Mouse (Mus musculus) MEL (cell line): ENCODE measurements around the gene Kcmf1. TPM values are rescaled to one million over a fixed set of nuclear protein-coding genes. Genes with fewer than 3 reads are reported as not detected.

Experiments
- DNase-seq: peaks from one replicate; pipeline ENCODE4 v3.0.0; 2011; ENCODE audit warnings: low read depth, low spot score
- H3K27ac ChIP-seq: 2 replicates; pipeline ENCODE4 v1.5.1; 2012; ENCODE audit warnings: low read depth, mild to moderate bottlenecking, control low read depth, low read length, moderate library complexity; ENCODE audit not compliant: control insufficient read depth
- H3K27me3 ChIP-seq, 2 experiments: fragments of 150-350 bp in 1 of 2; sonication (generic) in 1 of 2; 2 replicates each; pipeline ENCODE4 v1.6.1; 2012; ENCODE audit warnings: low read length in 2 of 2, mild to moderate bottlenecking in 2 of 2, improper control_type of control experiment in 1 of 2, moderate library complexity in 1 of 2; ENCODE audit not compliant: insufficient read depth in 2 of 2, control insufficient read depth in 1 of 2
- H3K36me3 ChIP-seq, 2 experiments: 2 replicates each; pipeline ENCODE4 v1.6.1; 2012 to 2014; ENCODE audit warnings: low read length in 2 of 2, improper control_type of control experiment in 1 of 2, inconsistent platforms in 1 of 2, mild to moderate bottlenecking in 1 of 2; ENCODE audit not compliant: insufficient read depth in 2 of 2, control insufficient read depth in 1 of 2
- H3K4me1 ChIP-seq, 2 experiments: fragments of 150-350 bp in 1 of 2; sonication (generic) in 1 of 2; 2 replicates each; pipeline ENCODE4 v1.6.1; 2012; ENCODE audit warnings: low read length in 2 of 2, improper control_type of control experiment in 1 of 2, mild to moderate bottlenecking in 1 of 2; ENCODE audit not compliant: insufficient read depth in 2 of 2, control insufficient read depth in 1 of 2
- H3K4me3 ChIP-seq, 2 experiments: fragments of 150-350 bp in 1 of 2; sonication (generic) in 1 of 2; 2 replicates each; pipeline ENCODE4 v1.5.1; 2012; ENCODE audit warnings: low read depth in 2 of 2, low read length in 2 of 2, mild to moderate bottlenecking in 2 of 2, moderate library complexity in 2 of 2, control low read depth in 1 of 2, improper control_type of control experiment in 1 of 2; ENCODE audit not compliant: control insufficient read depth in 1 of 2, insufficient read depth in 1 of 2
- H3K79me2 ChIP-seq: 2 replicates; pipeline ENCODE4 v1.6.1; 2012; ENCODE audit warnings: mild to moderate bottlenecking, low read length, moderate library complexity; ENCODE audit not compliant: control insufficient read depth, poor library complexity, insufficient read depth
- H3K9ac ChIP-seq: 2 replicates; pipeline ENCODE4 v1.6.1; 2012; ENCODE audit warnings: low read depth, mild to moderate bottlenecking, control low read depth, low read length, moderate library complexity; ENCODE audit not compliant: control insufficient read depth, poor library complexity, severe bottlenecking
- H3K9me3 ChIP-seq: fragments of 150-350 bp; sonication (generic); replicated peaks from 2 replicates; pipeline ENCODE4 v1.6.1; 2012; ENCODE audit warnings: mild to moderate bottlenecking, low read length, improper control_type of control experiment, moderate library complexity; ENCODE audit not compliant: insufficient read depth
- CHD1 ChIP-seq: IDR thresholded peaks from 2 replicates; pipeline ENCODE4 v1.6.1; 2012; ENCODE audit warnings: low read depth, mild to moderate bottlenecking, inconsistent platforms, low read length, improper control_type of control experiment
- E2F4 ChIP-seq: IDR thresholded peaks from 2 replicates; pipeline ENCODE4 v1.6.1; 2011; ENCODE audit warnings: low read depth, low read length, improper control_type of control experiment, borderline replicate concordance
- EP300 ChIP-seq, 2 experiments: IDR thresholded peaks; 2 replicates each; pipeline ENCODE4 v1.6.1; 2011; ENCODE audit warnings: improper control_type of control experiment in 2 of 2, low read length in 2 of 2, low read depth in 1 of 2, mild to moderate bottlenecking in 1 of 2
- ETS1 ChIP-seq: IDR thresholded peaks from 2 replicates; pipeline ENCODE4 v1.6.1; 2012; ENCODE audit warnings: low read depth, mild to moderate bottlenecking, inconsistent platforms, low read length, improper control_type of control experiment, moderate library complexity
- HCFC1 ChIP-seq: IDR thresholded peaks from 2 replicates; pipeline ENCODE4 v1.6.1; 2012; ENCODE audit warnings: low read depth, mild to moderate bottlenecking, inconsistent platforms, low read length, improper control_type of control experiment, moderate library complexity
- MAFK ChIP-seq: IDR thresholded peaks from 2 replicates; pipeline ENCODE4 v1.6.1; 2011; ENCODE audit warnings: low read depth, mild to moderate bottlenecking, low read length, improper control_type of control experiment, borderline replicate concordance
- MAX ChIP-seq: IDR thresholded peaks from 2 replicates; pipeline ENCODE4 v1.6.1; 2011; ENCODE audit warnings: low read length, improper control_type of control experiment
- MAZ ChIP-seq: IDR thresholded peaks from 2 replicates; pipeline ENCODE4 v1.6.1; 2012; ENCODE audit warnings: low read depth, mild to moderate bottlenecking, inconsistent platforms, low read length, improper control_type of control experiment
- MEF2A ChIP-seq: IDR thresholded peaks from 2 replicates; pipeline ENCODE4 v1.6.1; 2014; ENCODE audit warnings: low read depth, mild to moderate bottlenecking, inconsistent platforms, low read length, improper control_type of control experiment; ENCODE audit not compliant: poor library complexity, insufficient replicate concordance, severe bottlenecking; ENCODE audit errors: extremely low read depth
- MYB ChIP-seq: IDR thresholded peaks from 2 replicates; pipeline ENCODE4 v1.6.1; 2011; ENCODE audit warnings: mild to moderate bottlenecking, low read depth, low read length, improper control_type of control experiment
- MYC ChIP-seq: IDR thresholded peaks from 2 replicates; pipeline ENCODE4 v1.6.1; 2011; ENCODE audit warnings: low read depth, mild to moderate bottlenecking, low read length, improper control_type of control experiment, moderate library complexity
- NELFE ChIP-seq: IDR thresholded peaks from 2 replicates; pipeline ENCODE4 v1.6.1; 2011; ENCODE audit warnings: low read depth, low read length, improper control_type of control experiment
- NRF1 ChIP-seq: IDR thresholded peaks from 2 replicates; pipeline ENCODE4 v1.6.1; 2014; ENCODE audit warnings: low read depth, mild to moderate bottlenecking, inconsistent platforms, low read length, improper control_type of control experiment, moderate library complexity; ENCODE audit not compliant: poor library complexity, insufficient read depth, severe bottlenecking
- POLR2A ChIP-seq, 2 experiments: IDR thresholded peaks; 2 replicates each; pipeline ENCODE4 v1.6.1; 2011 to 2012; ENCODE audit warnings: low read length in 2 of 2, mild to moderate bottlenecking in 2 of 2, control low read depth in 1 of 2, improper control_type of control experiment in 1 of 2, low read depth in 1 of 2, moderate library complexity in 1 of 2; ENCODE audit not compliant: control insufficient read depth in 1 of 2, insufficient read depth in 1 of 2, poor library complexity in 1 of 2
- POLR2AphosphoS5 ChIP-seq: IDR thresholded peaks from 2 replicates; pipeline ENCODE4 v1.6.1; 2012; ENCODE audit warnings: low read depth, borderline replicate concordance, mild to moderate bottlenecking, inconsistent platforms, low read length, moderate library complexity, mixed read lengths
- SIN3A ChIP-seq: IDR thresholded peaks from 2 replicates; pipeline ENCODE4 v1.6.1; 2012; ENCODE audit warnings: low read length, improper control_type of control experiment, inconsistent platforms
- TBP ChIP-seq: IDR thresholded peaks from 2 replicates; pipeline ENCODE4 v1.8.0; 2011; ENCODE audit warnings: low read depth, low read length, improper control_type of control experiment
- TCF12 ChIP-seq: IDR thresholded peaks from 2 replicates; pipeline ENCODE4 v1.6.1; 2014; ENCODE audit warnings: low read depth, mild to moderate bottlenecking, inconsistent platforms, low read length, improper control_type of control experiment, moderate library complexity
- UBTF ChIP-seq: IDR thresholded peaks from 2 replicates; pipeline ENCODE4 v1.6.1; 2012; ENCODE audit warnings: low read depth, mild to moderate bottlenecking, inconsistent platforms, low read length, improper control_type of control experiment, moderate library complexity, borderline replicate concordance; ENCODE audit not compliant: insufficient read depth
- USF1 ChIP-seq: IDR thresholded peaks from 2 replicates; pipeline ENCODE4 v1.6.1; 2014; ENCODE audit warnings: low read depth, mild to moderate bottlenecking, inconsistent platforms, low read length, improper control_type of control experiment, moderate library complexity
- ZKSCAN1 ChIP-seq: IDR thresholded peaks from 2 replicates; pipeline ENCODE4 v1.6.1; 2012; ENCODE audit warnings: low read depth, mild to moderate bottlenecking, inconsistent platforms, low read length, improper control_type of control experiment, moderate library complexity
- ZMIZ1 ChIP-seq: IDR thresholded peaks from 2 replicates; pipeline ENCODE4 v1.6.1; 2012; ENCODE audit warnings: low read depth, mild to moderate bottlenecking, inconsistent platforms, low read length, improper control_type of control experiment, moderate library complexity
- ZNF384 ChIP-seq: IDR thresholded peaks from 2 replicates; pipeline ENCODE4 v1.6.1; 2012; ENCODE audit warnings: low read depth, mild to moderate bottlenecking, inconsistent platforms, low read length, improper control_type of control experiment
- polyA plus RNA-seq, 2 experiments: library from polyadenylated mRNA; stranded (reverse) in 1 of 2; unstranded in 1 of 2; fragments of >175 nt in 1 of 2; fragments of >200 nt in 1 of 2; gene quantifications; 2 replicates each; pipeline versions ENCODE4 v1.2.1 to v1.2.4; 2012; ENCODE audit warnings: low replicate concordance in 2 of 2, low read depth in 1 of 2; ENCODE audit not compliant: insufficient read length in 2 of 2, insufficient read depth in 1 of 2, missing spikeins in 1 of 2
- total RNA-seq: library from RNA; depleted of rRNA; stranded (reverse); fragments of 300-350 nt; gene quantifications from 2 replicates; pipeline ENCODE4 v1.2.3, GENCODE M21; 2012

Gene Kcmf1
- total and polyA plus RNA-seq, 3 experiments, result 77.0 to 195 (median 133) TPM

- H3K27me3 ChIP-seq, result no peaks in the 10 kb centered on the region
- H3K4me1 ChIP-seq, result peaks cover 0 to 2% of the 10 kb centered on the region in 2 experiments; a peak in 1 of 4 replicates
- TF ChIP-seq SIN3A (no peak), E2F4 (no peak), MEF2A (no peak), NRF1 (no peak), ZMIZ1 (no peak), TBP (no peak), EP300 (IDR thresholded peaks at IDR 0.05; ENCODE audit: low read depth in 1 of 2, low read length in 2 of 2) (no peak), ETS1 (no peak), HCFC1 (no peak), MAZ (no peak), USF1 (no peak)
- H3K79me2 ChIP-seq, result peaks cover 82% of the 10 kb centered on the region
- no peak overlapping the region for H3K4me3 ChIP-seq
- H3K9me3 ChIP-seq, result no peaks in the 10 kb centered on the region
- DNase-seq, result no peak
- peaks cover 13 to 15% of the 10 kb centered on the region in 2 experiments for H3K36me3 ChIP-seq
- H3K27ac ChIP-seq, result no peak overlapping the region
- no peak overlapping the region for H3K9ac ChIP-seq
Measured at GRCm38 (mm10) chr6:72895000-72895399, 4.8 kb downstream of the Kcmf1 start.

GRCm38 (mm10) chr6:72891238-72891637, 8.5 kb downstream of the Kcmf1 start:
- Histone ChIP-seq H3K4me3 (no peak overlapping the region), H3K36me3 (peaks cover 8 to 27% of the 10 kb centered on the region in 2 experiments), H3K27me3 (no peaks in the 10 kb centered on the region), H3K9ac (no peak overlapping the region), H3K4me1 (peaks cover 0 to 2% of the 10 kb centered on the region in 2 experiments; a peak in 1 of 4 replicates), H3K9me3 (no peaks in the 10 kb centered on the region), H3K27ac (no peak overlapping the region), H3K79me2 (peaks cover 78% of the 10 kb centered on the region)
- no peak for DNase-seq
- no peak for TF ChIP-seq UBTF
- no peak for TF ChIP-seq MAFK
- TF ChIP-seq ZMIZ1, result no peak
- TF ChIP-seq ZNF384, result no peak
- no peak for TF ChIP-seq MYC
- no peak for TF ChIP-seq NRF1
- TF ChIP-seq CHD1, result no peak
- no peak for TF ChIP-seq POLR2AphosphoS5
- TF ChIP-seq MAX, result no peak
- TF ChIP-seq TCF12, result no peak
- TF ChIP-seq E2F4, result no peak
- no peak for TF ChIP-seq POLR2A (IDR thresholded peaks at IDR 0.05; ENCODE audit: control insufficient read depth in 1 of 2, insufficient read depth in 1 of 2, low read depth in 1 of 2, low read length in 2 of 2, poor library complexity in 1 of 2)
- no peak for TF ChIP-seq ZKSCAN1
- no peak for TF ChIP-seq MYB
- no peak for TF ChIP-seq NELFE
